Mouse (Mus musculus) ovary, postnatal 10 days (tissue): Measurements from ENCODE around the gene Cmklr1.
"Not testable (repeated sequence)": the region's sequence is repeated elsewhere in the genome, so short reads cannot be mapped to it uniquely, and the experiment has no call there.

Experiments
- DNase-seq: peaks from one replicate; pipeline ENCODE4 v3.0.0; 2022; ENCODE audit warnings: low spot score

Cmklr1 gene

DNA sequence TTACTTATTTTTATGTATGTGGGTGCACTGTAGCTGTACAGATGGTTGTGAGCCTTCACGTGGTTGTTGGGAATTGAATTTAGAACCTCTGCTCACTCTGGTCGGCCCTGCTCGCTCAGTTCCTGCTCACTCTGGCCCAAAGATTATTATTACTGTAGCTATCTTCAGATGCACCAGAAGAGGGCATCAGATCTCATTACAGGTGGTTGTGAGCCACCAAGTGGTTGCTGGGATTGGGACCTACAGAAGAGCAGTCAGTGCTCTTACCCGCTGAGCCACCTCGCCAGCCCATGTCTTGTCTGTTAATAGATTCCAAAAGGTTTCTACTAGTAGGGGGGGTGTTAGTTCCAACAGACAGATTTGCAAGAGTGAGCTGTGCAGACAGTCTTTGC, 63.8 kb downstream of the Cmklr1 start:
- DNase-seq = not testable (repeated sequence)

DNA sequence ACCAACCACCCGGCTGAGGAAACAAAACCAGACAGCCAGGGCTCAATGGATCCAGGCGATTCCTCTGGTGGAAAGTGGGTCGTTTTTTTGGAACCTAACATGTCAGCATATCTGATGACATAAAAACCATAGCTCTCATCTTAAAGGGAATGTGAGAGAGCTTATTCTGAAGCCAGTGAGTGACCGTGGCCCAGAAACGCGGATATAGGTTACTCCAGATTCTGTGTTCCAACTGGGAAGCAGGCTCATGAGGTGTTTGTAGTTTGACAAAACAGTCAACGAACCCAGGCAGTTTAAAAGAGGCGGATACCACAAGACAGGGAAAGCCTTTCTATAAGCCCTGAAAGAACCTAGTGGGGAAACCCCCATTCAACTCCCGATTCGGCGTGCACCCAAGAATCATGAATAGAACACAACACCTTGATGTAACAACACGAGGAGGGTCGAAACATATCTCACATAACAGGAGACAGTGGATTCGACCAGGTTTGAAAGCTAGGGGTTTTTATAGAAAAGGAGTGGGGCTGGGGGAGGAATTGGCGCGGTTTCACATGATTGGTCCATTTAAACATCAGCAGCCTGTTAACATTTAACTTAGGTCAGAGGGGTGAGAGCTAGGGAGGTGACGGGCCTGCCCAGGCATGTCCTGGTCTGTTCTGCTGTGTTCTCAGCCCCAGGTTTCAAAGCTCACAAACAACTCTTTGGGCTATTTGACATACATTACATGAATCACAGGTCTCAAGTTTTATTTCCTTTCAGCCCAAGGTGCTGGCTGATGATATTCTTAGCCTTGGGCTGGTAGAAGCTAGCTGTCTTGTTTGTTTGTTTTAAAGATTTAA, 64.4 kb downstream of the Cmklr1 start:
- DNase-seq = not testable (repeated sequence)

DNA sequence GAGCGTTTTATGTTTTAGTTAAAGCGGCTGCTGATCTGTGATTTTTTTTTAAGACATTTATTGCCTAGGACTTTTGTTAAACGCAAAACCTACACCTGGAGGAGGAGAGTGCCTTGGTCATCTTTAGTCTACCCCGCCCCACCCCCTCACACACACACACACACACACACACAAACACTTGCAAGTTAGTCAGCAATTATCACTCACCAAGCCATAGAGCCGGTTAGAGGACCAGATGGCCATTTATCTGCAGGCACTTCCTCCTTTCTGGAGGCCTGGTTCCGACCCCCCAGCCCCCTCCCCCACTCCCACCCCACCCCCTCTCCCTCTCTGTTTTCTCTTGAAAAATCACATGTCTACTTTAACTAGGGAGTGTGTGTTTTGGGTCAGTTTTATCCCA, 65.8 kb downstream of the Cmklr1 start:
- no peak for DNase-seq

DNA sequence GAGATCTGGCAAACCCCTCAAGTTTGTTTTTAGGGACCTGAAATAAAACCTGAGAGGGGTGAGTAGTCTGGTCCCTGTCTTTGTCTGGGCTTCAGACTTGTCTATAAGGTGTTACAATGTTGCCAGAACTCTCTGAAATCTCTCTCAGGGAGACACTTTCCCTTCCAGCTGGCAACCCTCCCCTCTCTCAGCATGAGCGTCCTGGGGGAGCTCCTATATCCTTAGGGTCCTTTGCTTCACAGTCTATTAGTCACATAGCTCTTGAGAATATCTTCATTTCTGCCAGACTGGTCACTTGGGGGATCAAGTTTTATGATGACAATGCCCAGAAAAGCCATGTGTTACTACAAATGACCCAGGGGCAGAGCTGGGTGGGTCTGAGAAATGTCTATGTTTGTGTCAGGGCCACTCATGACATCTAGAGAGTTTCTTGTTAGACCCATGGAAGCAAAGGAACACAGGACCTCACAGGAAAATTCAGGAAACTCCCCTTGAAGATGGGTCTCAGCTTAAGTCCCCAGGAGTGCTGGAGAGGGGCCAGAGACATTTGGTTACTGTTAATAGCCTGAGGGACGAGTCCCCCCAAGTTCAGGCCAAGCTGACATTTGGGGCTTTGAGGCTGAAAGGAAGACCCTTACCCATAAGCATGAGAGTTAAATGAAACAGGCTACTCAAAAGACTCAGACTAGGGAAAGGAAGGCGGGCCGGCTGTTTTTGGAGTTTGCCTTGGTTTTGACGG, 66.6 kb downstream of the Cmklr1 start:
- DNase-seq = no peak

DNA sequence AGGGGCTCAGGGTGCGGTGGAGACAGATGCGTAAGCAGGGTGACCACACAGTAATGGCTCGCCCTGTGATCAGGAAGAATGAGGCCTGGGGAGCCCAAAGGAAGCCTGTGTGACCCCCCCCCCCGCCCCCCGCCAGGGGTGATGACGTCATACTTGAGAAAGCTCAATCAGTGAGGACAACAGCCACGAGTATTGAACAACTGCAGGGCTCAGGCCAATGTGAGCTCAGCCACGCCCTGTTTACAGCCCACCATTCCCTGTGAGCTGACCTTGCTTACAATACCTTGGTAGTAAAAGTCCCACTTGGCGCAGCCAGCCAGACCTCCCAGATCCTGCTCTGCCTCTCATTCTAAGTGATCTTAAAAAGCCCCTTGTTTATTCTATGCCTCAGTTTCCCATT, 69.4 kb downstream of the Cmklr1 start:
- DNase-seq = no peak

- no peak for DNase-seq
Observed at GRCm38 (mm10) chr5:113580248-113580647, 70.0 kb downstream of the Cmklr1 start.

- no peak for DNase-seq
Observed at GRCm38 (mm10) chr5:113579128-113579527, 71.1 kb downstream of the Cmklr1 start.

- DNase-seq = no peak
Observed at GRCm38 (mm10) chr5:113578428-113578827, 71.8 kb downstream of the Cmklr1 start.

GRCm38 (mm10) chr5:113577555-113577954, 72.7 kb downstream of the Cmklr1 start:
- DNase-seq = no peak

GRCm38 (mm10) chr5:113570056-113570717, 80.0 kb downstream of the Cmklr1 start:
- DNase-seq = no peak

GRCm38 (mm10) chr5:113565858-113566257, 84.4 kb downstream of the Cmklr1 start:
- DNase-seq = no peak

- DNase-seq = no peak
Observed at GRCm38 (mm10) chr5:113565101-113565854, 84.9 kb downstream of the Cmklr1 start.

- no peak for DNase-seq
Observed at GRCm38 (mm10) chr5:113564463-113564862, 85.8 kb downstream of the Cmklr1 start.
